Comparison of ENCODE assay signal across 10 mouse cellular contexts in genomic region chr6:120174602-120175115, GRCm38 (mm10).
A peak's percentile ranks its signal among the peaks of the same experiment; 100 is the strongest.
DNase-seq lines count a peak whose midpoint lies in the region; ATAC-seq and TF ChIP-seq lines count a peak whose summit lies in the region.
"Had no signal": no experiment of that assay in that cellular context is flagged by ENCODE, and none has a peak within 500 bp of the region (broad histone marks: within the 10 kb centered on the region; RNA-seq: fewer than 3 reads in every experiment).

No protein-coding gene starts in this region.

- H3K4me3 ChIP-seq in cortical plate, adult 2 months (ENCODE audit: insufficient read depth, low read length), result no peak overlapping the region
- H3K4me3 ChIP-seq: embryonic facial prominence, embryonic 12.5 days had no signal

- TF ChIP-seq POLR2A in cortical plate, adult 2 months (IDR thresholded peaks at IDR 0.05; ENCODE audit: extremely low read depth, insufficient read depth, low read length), result no peak

- TF ChIP-seq CTCF in cortical plate, adult 2 months (IDR thresholded peaks at IDR 0.05; ENCODE audit: extremely low read depth, insufficient read depth, low read length), result no peak

- intact Hi-C loops in heart, postnatal 36 days (cut with DNase I), result no loop called here

- ATAC-seq in megakaryocyte-erythroid progenitor cell, adult 5-6 weeks (replicated peaks; ENCODE audit: low FRiP score, low TSS enrichment, poor library complexity, severe bottlenecking), result peak; percentile 97

- no peaks in the 10 kb centered on the region for H3K4me1 ChIP-seq in cortical plate, adult 2 months (ENCODE audit: control insufficient read depth, insufficient read depth, low read length)
- H3K4me1 ChIP-seq: embryonic facial prominence, embryonic 12.5 days had no signal

- DNase-seq in kidney, adult 18-20 months, result peak; percentile 52
- no peak for DNase-seq in kidney, adult 8-10 months
- peak; percentile 73 to 74 for DNase-seq in heart, postnatal 36 days
- DNase-seq in ovary, postnatal 36 days (ENCODE audit: low spot score), result no peak
- DNase-seq in cerebellum, adult 8-10 months, result no peak
- DNase-seq in urinary bladder, postnatal 10 days (ENCODE audit: low spot score), result no peak
- DNase-seq: layer of hippocampus, postnatal 36 days had no signal

- H3K27ac ChIP-seq in cortical plate, adult 2 months (ENCODE audit: insufficient read depth, low read length), result peak overlapping the region; percentile 88
- H3K27ac ChIP-seq: embryonic facial prominence, embryonic 12.5 days had no signal

Comparison
In these comparisons a context has a peak if more than half of its experiments do, and no peak if none do; other contexts are left out.
1. DNase-seq: peak in kidney, adult 18-20 months (single experiment) and heart, postnatal 36 days (2 of 2); none in kidney, adult 8-10 months (0 of 2), ovary, postnatal 36 days (single experiment), cerebellum, adult 8-10 months (single experiment) and urinary bladder, postnatal 10 days (single experiment).